2 mouse cellular contexts compared by ENCODE assay signal in genomic region chr11:34236885-34237284, GRCm38 (mm10).
"Had no signal": no experiment of that assay in that cellular context is flagged by ENCODE, and none has a peak within 500 bp of the region (broad histone marks: within the 10 kb centered on the region; RNA-seq: fewer than 3 reads in every experiment).

No protein-coding gene starts in this region.

- DNase-seq: liver, embryonic 13.5 days; lung, adult 2 months had no signal
